Mouse (Mus musculus): ENCODE measurements around the gene Lce1f. TPM values are rescaled to one million over a fixed set of nuclear protein-coding genes. Genes with fewer than 3 reads are reported as not detected.
"Not testable (repeated sequence)": the region's sequence is repeated elsewhere in the genome, so short reads cannot be mapped to it uniquely, and the experiment has no call there.

Gene Lce1f
- not detected in 2 replicates for polyA plus RNA-seq (2015; fragmentation: Nextera tagmentation; extraction: Ambion mirVana)

- no peak for DNase-seq (ENCODE audit: low spot score)
Observed at GRCm38 (mm10) chr3:92720250-92720649, at the start of gene Lce1f. TSS of gene Lce1f (minus strand) at chr3:92720350.

GRCm38 (mm10) chr3:92764965-92765364 lies 44.8 kb upstream of the Lce1f start, which contains the start of gene Lce1h:
TSS of gene Lce1h (minus strand) at chr3:92765065.
- no peak for DNase-seq (ENCODE audit: low spot score)

DNA sequence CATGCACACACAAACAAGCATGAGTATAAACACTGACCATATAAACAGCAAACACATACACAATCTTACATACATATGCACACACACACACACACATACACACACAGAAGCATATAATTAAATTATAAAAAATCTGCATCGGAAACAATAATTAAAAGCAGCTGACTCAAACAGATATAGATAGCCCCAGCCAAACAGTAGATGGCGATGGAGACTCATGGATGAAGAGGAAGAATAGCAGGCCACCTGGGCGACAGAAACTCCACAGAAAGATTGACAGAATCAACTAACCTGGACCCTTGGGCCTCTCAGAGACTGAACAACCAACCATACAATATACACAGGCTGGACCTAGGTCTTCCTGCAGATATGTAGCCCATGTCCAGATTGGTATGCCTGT lies 33.0 kb upstream of the Lce1f start:
- no peak for DNase-seq (ENCODE audit: low spot score)

DNA sequence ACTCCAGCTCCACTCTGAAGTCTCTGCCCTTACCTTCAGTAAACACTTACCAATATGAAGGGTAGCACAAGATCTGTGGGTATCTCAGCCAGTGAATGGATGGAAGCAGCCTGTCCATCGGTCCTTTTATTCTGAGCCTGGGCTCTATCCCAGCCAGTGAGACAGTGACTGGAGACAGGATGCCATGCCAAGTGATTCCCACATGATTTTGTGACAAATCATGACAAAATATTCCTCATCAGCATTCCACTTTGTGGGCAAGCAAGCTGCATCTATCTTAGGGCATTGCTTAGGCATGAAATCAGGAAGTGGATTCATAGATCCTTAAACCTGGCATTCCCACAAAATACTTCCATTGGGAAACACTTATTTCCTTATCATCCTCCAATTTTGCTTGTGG lies 32.1 kb upstream of the Lce1f start, which contains the start of gene Lce1g:
Gene Lce1g (minus strand): TSS at position 101 of the 400 bp plus-strand sequence.
- DNase-seq (ENCODE audit: low spot score) = no peak

GRCm38 (mm10) chr3:92738996-92739395 lies 18.8 kb upstream of the Lce1f start, which contains the start of gene Gm38119:
TSS of gene Gm38119 (minus strand) at chr3:92739096.
- DNase-seq (ENCODE audit: low spot score) = no peak

DNA sequence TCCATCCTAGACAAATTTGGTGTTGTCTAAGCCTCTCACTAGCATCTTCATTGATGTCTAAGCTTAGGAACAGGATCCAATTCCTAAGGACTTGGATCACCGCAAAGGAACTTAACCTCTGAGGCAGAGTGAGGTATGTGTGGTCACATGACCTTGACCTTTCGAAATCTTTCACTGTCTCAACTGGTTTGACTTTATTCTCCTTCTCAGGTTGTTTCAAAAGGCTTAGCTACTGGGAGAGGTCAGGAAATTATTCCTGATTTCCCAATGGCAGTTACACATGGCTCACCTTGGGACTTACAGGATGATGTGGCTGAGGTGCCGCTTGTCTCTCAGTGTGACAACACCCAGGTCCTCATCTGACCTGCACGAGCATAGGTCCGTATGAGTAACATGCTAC lies 2.5 kb upstream of the Lce1f start:
- DNase-seq (ENCODE audit: low spot score) = no peak

DNA sequence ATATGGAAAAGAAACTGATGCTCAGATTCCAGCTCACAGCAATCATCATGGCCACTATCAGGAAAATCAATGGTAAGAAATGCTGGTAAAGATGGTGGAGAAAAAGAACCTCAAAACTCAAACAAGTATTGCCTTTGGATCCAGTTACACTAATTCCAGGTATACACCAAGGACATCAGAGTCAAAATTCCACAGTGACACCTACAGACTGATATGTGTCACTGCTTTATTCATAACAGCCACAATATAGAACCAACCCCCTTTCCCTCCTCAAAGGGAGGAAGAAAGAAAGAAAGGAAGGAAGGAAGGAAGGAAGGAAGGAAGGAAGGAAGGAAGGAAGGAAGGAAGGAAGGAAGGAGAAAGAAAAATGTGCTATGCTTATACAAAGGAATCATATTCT lies 5.0 kb downstream of the Lce1f start:
- no peak for DNase-seq (ENCODE audit: low spot score)

DNA sequence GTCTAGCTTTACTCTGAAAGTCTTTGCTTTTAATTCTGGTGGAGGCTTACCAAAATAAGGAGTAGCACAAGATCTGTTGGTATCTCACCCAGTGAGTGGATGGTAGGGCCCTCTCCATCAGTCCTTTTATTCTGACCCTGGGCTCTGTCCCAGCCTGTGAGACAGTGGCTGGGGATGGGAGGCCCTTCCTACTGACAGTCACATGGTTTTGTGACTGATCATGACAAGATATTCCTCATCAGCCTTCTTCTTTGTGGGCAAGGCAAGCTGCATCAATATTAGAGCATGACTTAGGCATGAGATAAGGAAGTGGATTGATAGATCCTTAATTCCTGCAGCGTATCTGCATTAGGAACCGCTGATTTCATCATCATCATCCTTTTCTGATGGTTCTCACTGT lies 11.2 kb downstream of the Lce1f start, which contains the start of gene Lce1e:
Gene Lce1e (minus strand): TSS at position 101 of the 400 bp plus-strand sequence.
- no peak for DNase-seq (ENCODE audit: low spot score)

GRCm38 (mm10) chr3:92694613-92695012 lies 25.5 kb downstream of the Lce1f start:
- DNase-seq (ENCODE audit: low spot score) = no peak

DNA sequence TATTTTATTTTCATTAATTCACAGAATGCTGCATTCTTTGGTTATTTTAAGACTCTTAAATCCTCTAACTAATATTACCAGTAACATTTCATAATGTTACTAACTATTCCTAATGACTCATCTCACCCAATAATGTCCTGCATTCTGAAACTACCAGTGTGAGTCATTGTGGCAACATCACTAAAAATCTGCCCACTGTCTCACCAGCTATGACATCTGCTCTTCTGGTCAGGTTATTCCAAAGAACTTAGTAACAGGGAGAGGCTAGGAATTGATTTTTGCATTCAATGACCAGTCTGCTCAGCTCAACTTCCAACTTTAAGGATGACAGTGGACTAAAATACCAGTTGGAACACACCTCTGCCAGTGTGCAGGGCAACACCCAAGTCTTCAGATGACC lies 28.5 kb downstream of the Lce1f start:
- no peak for DNase-seq (ENCODE audit: low spot score)

DNA sequence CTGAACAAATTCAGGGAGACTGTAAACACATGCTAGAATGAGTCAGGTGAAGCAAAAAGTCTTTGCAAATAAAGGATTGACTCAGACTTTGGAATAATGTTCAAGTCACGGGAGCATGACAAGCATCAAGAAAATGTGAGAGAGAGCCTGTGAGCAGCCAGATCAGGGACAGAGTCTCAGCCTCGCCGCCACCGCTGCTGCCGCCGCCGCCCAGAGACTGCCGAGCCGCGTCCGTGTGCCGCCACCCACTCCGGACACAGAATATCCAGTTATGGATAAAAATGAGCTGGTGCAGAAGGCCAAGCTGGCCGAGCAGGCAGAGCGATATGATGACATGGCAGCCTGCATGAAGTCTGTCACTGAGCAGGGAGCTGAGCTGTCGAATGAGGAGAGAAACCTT lies 31.0 kb downstream of the Lce1f start:
- not testable (repeated sequence) for DNase-seq (ENCODE audit: low spot score)

DNA sequence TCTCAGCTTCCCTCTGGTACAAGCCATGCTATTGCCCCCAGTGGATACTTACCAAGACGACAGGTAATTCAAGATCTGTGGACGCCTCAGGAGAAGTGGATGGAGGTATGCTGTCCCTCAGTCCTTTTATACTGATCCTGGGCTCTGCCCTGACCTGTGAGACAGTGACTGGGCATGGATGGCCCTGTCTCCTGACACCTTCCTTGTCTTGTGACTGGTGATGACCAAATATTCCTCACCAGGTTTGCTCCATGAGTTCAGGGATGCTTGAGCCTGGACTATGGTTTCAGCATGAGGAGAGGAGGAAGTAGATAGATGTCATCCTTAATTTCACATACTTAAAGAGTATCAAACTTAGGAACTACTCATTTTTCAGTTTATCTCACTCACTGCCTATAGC lies 33.0 kb downstream of the Lce1f start, which contains the start of gene Lce1d:
Gene Lce1d (minus strand): TSS at position 101 of the 400 bp plus-strand sequence.
- DNase-seq (ENCODE audit: low spot score) = no peak

DNA sequence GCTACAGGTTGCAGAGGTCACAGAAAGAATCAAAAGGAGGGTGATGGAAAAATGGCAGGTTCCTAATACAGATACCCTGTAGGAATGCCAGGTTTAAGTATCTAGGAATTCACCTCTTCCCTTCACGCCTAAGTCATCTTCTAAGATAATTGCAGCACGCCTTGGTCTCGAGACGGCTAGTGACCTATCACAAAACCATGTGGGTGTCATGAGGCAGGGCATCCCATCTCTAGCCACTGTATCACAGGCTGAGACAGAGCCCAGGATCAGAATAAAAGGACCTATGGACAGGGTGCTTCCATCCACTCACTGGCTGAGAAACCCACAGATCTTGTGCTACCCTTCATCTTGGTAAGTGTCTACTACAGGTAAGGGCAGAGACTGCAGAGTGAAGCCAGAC lies 41.2 kb downstream of the Lce1f start, which contains the start of gene Lce1c:
Gene Lce1c (plus strand): TSS at position 301 of the 400 bp plus-strand sequence.
- DNase-seq (ENCODE audit: low spot score) = no peak

- no peak for DNase-seq (ENCODE audit: low spot score)
Observed at GRCm38 (mm10) chr3:92670215-92670614, 49.9 kb downstream of the Lce1f start, which contains the start of gene Lce1a2. TSS of gene Lce1a2 (minus strand) at chr3:92670315.

Other genes starting within 250 kb of the Lce1f start
- gene Sprr1a, start 234.5 kb downstream of the Lce1f start, polyA plus RNA-seq (2015; fragmentation: Nextera tagmentation; extraction: Ambion mirVana) = 14.9 and 17.7 TPM in 2 replicates
- gene Sprr4, start 219.9 kb downstream of the Lce1f start, polyA plus RNA-seq (2015; fragmentation: Nextera tagmentation; extraction: Ambion mirVana) = 1.1 TPM in 1 of 2 replicates, not detected in the other
- 0.46 TPM in 1 of 2 replicates, not detected in the other for gene 2310046K23Rik, start 185.8 kb downstream of the Lce1f start, polyA plus RNA-seq (2015; fragmentation: Nextera tagmentation; extraction: Ambion mirVana)
- gene Ivl, start 146.6 kb downstream of the Lce1f start, polyA plus RNA-seq (2015; fragmentation: Nextera tagmentation; extraction: Ambion mirVana) = 0.14 and 0.25 TPM in 2 replicates
- gene Smcp, start 131.4 kb downstream of the Lce1f start, polyA plus RNA-seq (2015; fragmentation: Nextera tagmentation; extraction: Ambion mirVana) = 0.16 TPM in 1 of 2 replicates, not detected in the other
- gene 2210017I01Rik, start 112.9 kb downstream of the Lce1f start, polyA plus RNA-seq (2015; fragmentation: Nextera tagmentation; extraction: Ambion mirVana) = not detected in 2 replicates
- gene Lce6a, start 98.7 kb downstream of the Lce1f start, polyA plus RNA-seq (2015; fragmentation: Nextera tagmentation; extraction: Ambion mirVana) = not detected in 2 replicates
- 0.34 TPM in 1 of 2 replicates, not detected in the other for gene Lce1a1, start 72.0 kb downstream of the Lce1f start, polyA plus RNA-seq (2015; fragmentation: Nextera tagmentation; extraction: Ambion mirVana)
- not detected in 2 replicates for gene Lce1b, start 63.4 kb downstream of the Lce1f start, polyA plus RNA-seq (2015; fragmentation: Nextera tagmentation; extraction: Ambion mirVana)
- gene Lce1a2, start 50.0 kb downstream of the Lce1f start, polyA plus RNA-seq (2015; fragmentation: Nextera tagmentation; extraction: Ambion mirVana) = 0.20 and 0.49 TPM in 2 replicates
- gene Lce1c, start 41.1 kb downstream of the Lce1f start, polyA plus RNA-seq (2015; fragmentation: Nextera tagmentation; extraction: Ambion mirVana) = not detected in 2 replicates
- not detected in 2 replicates for gene Lce1d, start 33.1 kb downstream of the Lce1f start, polyA plus RNA-seq (2015; fragmentation: Nextera tagmentation; extraction: Ambion mirVana)
- gene Lce1e, start 11.3 kb downstream of the Lce1f start, polyA plus RNA-seq (2015; fragmentation: Nextera tagmentation; extraction: Ambion mirVana) = 0.27 and 0.39 TPM in 2 replicates
- not detected in 2 replicates for gene Gm38119, start 18.7 kb upstream of the Lce1f start, polyA plus RNA-seq (2015; fragmentation: Nextera tagmentation; extraction: Ambion mirVana)
- 0.14 TPM in 1 of 2 replicates, not detected in the other for gene Lce1g, start 32.0 kb upstream of the Lce1f start, polyA plus RNA-seq (2015; fragmentation: Nextera tagmentation; extraction: Ambion mirVana)
- gene Lce1h, start 44.7 kb upstream of the Lce1f start, polyA plus RNA-seq (2015; fragmentation: Nextera tagmentation; extraction: Ambion mirVana) = 0.21 and 0.50 TPM in 2 replicates
- gene Lce1i, start 58.5 kb upstream of the Lce1f start, polyA plus RNA-seq (2015; fragmentation: Nextera tagmentation; extraction: Ambion mirVana) = 0.24 and 0.26 TPM in 2 replicates
- 1.4 and 1.5 TPM in 2 replicates for gene Lce1j, start 70.2 kb upstream of the Lce1f start, polyA plus RNA-seq (2015; fragmentation: Nextera tagmentation; extraction: Ambion mirVana)
- not detected in 2 replicates for gene Lce1k, start 87.5 kb upstream of the Lce1f start, polyA plus RNA-seq (2015; fragmentation: Nextera tagmentation; extraction: Ambion mirVana)
- gene Kprp, start 106.9 kb upstream of the Lce1f start, polyA plus RNA-seq (2015; fragmentation: Nextera tagmentation; extraction: Ambion mirVana) = 0.04 and 0.10 TPM in 2 replicates
- not detected in 2 replicates for gene Lce1l, start 130.9 kb upstream of the Lce1f start, polyA plus RNA-seq (2015; fragmentation: Nextera tagmentation; extraction: Ambion mirVana)
- 0.19 TPM in 1 of 2 replicates, not detected in the other for gene 2310050C09Rik, start 149.9 kb upstream of the Lce1f start, polyA plus RNA-seq (2015; fragmentation: Nextera tagmentation; extraction: Ambion mirVana)
- gene Lce3a, start 205.9 kb upstream of the Lce1f start, polyA plus RNA-seq (2015; fragmentation: Nextera tagmentation; extraction: Ambion mirVana) = 0.42 TPM in 1 of 2 replicates, not detected in the other
- gene Lce3b, start 212.6 kb upstream of the Lce1f start, polyA plus RNA-seq (2015; fragmentation: Nextera tagmentation; extraction: Ambion mirVana) = 1.8 and 2.0 TPM in 2 replicates
- 0.66 and 1.4 TPM in 2 replicates for gene Lce3c, start 224.1 kb upstream of the Lce1f start, polyA plus RNA-seq (2015; fragmentation: Nextera tagmentation; extraction: Ambion mirVana)
- gene Lce3d, start 237.0 kb upstream of the Lce1f start, polyA plus RNA-seq (2015; fragmentation: Nextera tagmentation; extraction: Ambion mirVana) = 0.57 and 0.59 TPM in 2 replicates
- gene Lce3e, start 246.7 kb upstream of the Lce1f start, polyA plus RNA-seq (2015; fragmentation: Nextera tagmentation; extraction: Ambion mirVana) = 0.77 and 0.79 TPM in 2 replicates